Mouse (Mus musculus): ENCODE measurements at regions not wholly inside any gene's neighbourhood (a gene's known extent, or its start where the extent isn't known, plus 50 kb on each side); places are given as distances from the start of the nearest gene placed in this dataset.

DNA sequence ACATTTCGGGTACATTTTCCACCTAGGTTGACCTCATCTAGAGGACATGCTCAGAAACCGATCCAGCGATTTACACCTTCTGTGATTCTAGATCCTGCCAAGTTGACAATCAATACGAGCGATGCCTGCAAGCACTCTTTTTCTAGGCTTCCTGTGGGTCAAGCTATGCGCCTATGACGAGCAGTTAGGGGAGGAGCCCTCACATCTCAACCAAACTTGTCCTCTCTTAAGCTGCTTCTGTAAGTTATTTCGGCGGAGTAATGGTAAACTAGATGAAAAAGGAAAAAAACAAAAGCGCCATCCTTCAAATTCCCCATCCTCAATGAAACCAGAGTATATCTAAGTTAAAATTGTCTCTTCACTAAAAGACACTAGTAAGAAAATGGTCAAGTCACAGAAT is 858.5 kb downstream of the Zfp704 start:
- no peak for DNase-seq

DNA sequence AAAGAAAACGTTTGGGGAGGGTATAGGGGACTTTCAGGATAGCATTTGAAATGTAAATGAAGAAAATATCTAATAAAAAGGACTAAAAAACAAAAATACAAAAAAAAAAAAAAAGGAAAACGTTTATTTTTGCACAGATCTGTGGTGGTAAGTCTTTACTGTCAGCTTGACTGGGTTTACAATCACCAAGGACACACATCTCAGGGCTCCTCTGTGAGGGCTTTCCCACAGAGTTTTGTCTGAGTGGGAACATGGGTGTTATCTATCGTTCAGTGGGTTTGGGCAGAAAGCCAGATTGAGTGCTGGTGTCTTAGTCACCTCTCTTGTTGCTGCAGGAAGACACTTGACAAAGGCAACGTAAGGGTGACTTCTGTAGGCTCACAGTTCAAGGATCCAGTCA is 859.0 kb downstream of the Zfp704 start:
- DNase-seq = no peak

DNA sequence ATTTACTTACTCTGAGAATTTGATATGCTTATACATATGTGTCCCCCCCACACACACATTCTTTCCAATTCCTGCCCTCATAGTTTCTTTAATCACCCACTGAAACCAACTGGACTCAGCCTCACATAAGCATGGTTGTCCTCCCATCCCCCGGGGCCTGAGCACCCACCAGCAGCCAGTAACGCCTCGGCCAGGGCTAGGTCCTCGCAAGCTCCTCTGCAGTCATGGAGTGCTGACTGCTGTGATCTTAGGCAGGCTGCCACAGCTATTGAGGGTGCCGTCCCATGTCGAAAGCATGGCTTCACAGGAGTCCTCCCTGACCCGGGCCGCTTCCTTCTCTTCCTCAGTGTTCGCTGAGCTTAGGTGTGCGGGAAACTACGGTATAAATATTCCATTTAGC is 859.7 kb downstream of the Zfp704 start:
- DNase-seq = no peak

DNA sequence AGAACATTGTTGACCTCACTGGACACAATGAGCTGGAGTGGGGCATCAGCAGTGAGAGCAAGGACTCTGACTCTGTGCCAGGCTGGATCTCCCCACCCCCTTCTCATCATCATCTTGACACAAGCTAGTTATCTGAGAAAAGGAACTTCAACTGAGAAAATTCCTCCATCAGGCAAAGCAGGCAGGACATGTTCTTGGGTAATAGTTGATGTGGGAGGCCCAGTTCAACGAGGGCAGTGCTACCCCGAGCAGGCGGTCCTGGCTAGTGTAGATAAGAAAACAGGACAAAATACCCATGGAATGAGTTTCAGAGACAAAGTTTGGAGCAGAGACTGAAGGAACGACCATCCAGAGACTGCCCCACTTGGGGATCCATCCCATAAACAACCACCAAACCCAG is 862.7 kb downstream of the Zfp704 start:
- DNase-seq = no peak

DNA sequence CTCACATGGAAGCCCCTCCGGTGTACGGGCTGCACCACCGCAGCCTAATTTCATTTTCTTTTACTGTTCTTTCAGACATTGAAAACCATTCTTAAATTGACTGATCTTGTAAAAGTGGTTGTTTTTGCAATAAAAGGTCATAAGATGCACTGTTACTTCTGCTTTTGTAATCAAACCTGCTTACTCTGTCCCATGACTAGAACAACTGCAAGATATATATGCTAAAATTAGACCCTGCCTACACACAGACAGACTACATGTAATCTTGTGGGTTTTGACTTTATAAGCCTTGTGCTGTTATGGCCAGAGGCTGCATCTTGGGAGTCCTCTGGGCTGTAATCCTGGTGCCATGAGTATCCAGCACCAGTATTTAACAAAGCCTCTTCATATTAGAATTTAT is 863.2 kb downstream of the Zfp704 start:
- DNase-seq = no peak

DNA sequence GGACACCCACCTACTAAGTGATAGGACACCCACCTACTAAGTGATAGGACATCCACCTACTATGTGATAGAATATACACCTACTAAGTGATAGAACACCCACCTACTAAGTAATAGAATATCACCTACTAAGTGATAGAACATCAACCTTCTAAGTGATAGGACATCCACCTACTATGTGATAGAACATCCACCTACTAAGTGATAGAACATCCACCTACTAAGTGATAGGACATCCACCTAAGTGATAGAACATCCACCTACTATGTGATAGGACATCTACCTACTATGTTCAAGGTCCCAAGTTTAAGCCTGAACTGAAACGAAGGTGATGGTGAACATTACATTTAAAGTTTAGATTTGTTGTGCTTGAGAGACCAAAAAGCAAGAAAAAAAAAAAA is 863.8 kb downstream of the Zfp704 start:
- no peak for DNase-seq

DNA sequence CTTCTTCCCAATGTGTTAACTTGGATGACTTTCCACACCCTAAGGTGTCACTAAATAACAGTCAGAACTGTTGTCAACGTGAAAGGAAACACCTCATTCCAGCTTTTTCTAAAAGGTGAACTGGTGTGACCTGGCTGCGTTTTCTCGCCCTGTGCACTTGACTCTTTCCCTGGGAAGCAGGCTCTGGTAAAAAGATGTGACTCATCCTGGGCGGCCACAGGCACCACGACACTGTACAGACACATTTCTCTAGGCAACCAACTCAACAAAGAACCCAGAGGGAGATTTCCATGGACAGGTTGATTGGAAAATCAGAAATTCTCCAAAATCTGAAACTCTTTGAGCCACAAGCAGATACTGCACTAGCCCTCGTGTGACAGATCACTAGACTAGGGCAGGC is 865.0 kb downstream of the Zfp704 start:
- no peak for DNase-seq

DNA sequence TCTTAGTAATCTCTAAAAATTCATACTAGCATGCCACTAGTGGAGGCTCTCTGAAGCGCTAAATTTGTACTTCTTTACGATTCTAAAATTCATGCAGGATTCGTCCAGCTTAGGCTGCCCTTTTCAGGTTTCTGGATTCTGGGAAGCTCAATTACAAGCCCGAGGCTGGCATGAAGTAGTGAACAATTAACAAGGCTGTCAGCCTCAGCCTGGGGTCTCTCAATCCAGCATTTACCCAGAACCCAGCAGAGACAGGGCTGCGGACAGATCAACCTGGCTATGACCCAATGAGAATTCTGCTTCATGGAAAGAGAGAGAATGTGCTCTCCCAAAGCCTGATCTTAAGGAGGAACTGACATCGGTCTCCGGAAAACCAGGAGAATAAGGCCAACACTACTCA is 866.2 kb downstream of the Zfp704 start:
- no peak for DNase-seq

DNA sequence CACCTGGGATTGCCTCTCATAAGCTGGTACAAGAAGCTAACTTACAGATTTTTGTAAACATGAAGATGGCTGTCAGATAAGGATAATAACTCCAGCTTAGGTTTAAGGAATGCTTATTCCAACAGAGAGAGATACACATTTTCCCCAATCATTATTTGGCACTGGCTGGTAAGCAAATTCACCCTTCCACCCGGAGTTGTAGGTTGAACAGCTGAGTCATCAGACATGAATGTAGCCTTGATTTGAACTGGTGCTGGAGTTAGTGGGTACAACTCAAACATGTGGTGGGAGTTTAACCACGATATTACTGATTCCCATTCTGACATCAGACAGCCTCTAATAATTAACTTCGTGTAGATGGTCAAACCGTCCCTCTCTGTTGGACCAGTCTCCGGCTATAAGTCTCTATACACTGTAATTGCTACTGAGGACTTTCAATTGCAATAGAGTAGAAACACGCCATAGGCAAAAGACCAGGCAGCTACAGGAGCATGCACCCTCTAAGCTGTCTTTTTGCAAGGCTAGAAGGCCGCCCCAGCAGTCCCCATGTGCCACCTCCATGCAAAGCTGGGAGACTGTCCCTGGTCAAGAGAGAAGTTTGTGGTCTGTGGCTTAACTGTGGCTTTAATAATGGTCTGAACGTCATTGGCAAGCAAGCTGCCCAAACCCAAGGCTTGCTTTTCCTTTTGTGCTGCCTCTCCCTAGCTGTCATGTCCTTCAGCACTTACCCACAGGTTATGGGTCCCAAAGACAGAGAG is 868.4 kb downstream of the Zfp704 start:
- DNase-seq = no peak

DNA sequence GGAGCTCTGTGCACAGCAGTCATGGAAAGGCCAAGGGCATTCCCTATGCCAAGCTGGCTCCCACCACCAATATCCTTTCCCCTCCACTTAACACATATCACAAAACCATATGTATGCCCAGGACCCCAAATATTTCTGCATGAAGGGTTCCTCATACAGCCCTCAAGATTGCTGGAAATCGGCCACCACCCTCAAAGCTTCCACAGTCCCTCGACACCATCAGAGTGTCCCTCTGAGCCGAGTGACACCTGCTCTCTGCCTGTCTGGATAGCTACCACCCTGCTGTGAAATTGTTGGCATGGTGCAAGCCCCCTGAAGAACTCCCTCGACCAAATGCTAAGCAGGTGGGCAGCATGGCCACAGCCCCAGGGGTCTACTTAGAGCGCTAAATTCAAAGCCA is 869.2 kb downstream of the Zfp704 start:
- no peak for DNase-seq

DNA sequence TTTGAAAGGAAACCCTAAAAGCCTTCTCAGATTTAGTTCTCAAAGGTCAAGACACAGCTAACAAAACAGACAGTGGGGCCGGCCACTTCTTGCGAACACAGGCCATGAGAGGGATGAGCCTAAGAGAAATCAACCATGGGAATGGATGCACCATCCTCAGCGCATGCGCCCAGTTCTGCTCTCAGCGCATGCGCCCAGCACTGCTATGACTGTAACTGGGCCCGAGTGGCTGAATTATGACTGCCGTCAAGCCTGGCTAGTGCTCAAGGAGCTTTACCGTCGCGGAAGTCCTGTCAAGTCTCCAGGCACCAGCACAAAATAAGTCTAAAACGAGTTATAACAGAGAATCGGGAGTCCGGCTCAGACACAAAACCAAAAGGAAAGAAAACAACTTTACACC is 870.6 kb downstream of the Zfp704 start:
- no peak for DNase-seq

DNA sequence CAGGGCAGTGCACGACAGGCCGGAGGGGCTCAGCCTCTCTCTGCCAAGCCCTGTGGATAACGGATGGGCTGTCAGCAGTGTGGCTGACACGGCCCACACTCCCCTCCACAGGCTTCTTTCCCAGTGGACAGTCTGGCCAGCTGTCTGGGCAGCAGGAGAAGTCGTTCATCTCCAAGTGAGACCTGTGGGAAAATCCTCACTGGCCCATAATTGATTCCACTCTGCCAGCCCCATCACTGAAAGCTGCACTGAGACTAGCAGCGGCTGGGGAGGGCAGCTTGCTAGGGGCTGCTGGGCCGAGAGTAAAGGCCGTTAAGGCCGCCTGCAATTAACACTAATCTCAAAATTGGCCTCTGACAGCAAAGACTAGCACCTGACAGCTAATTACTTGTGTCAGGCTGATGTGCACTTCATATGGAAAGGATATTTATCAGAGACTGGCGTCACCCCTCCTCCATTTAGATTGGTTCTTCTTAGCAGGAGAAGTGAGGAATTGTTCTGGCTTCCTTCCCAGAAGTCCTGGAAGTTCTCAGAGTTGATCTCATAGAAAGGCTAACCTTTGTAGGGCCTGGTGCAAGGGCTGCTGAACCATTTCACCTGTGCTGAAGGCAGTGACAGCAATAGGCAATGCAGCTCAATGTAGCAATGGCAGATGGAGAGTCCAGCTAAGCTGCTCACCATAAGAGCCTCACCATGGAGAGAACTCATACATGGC is 873.5 kb downstream of the Zfp704 start:
- DNase-seq = peak; percentile 68

DNA sequence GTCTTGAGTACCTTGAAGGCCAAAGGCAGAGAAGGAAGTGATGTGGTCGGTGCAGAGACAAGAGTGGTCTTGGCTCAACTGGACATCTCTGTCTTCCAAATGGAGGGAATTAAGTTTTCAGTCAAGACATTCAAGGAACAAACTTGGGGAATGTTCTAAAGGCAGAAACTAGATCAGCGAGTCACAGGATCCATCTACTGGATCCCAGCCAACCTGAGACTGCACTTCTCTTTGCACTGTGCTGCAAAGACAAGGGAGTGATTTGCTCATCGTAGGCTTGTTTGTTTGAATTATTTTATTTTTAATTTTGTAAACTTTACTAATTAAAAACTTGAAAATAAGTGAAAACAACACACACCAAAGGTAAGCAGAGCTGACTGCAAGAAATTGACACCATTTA is 875.8 kb downstream of the Zfp704 start:
- DNase-seq = no peak

DNA sequence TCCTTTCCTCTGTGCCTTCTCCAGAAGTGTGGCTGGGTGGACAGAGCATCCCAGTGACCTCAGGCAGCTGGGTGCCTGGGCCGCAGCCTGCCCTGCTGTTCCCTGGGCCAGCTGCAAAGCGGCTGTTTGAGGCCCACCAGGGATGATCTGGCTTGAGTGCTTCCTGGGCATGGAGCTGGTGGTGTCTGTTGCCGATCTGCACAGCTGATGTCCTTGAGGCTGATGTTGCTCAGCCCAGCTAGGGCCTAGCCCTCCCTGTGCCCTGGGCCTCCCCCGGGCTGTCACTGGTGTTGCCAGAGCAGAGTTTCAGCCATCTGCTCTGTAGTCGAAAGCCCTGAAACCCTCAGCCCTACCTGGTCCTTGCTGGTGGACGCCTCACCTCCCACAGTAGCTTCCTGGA is 878.5 kb downstream of the Zfp704 start:
- DNase-seq = no peak

DNA sequence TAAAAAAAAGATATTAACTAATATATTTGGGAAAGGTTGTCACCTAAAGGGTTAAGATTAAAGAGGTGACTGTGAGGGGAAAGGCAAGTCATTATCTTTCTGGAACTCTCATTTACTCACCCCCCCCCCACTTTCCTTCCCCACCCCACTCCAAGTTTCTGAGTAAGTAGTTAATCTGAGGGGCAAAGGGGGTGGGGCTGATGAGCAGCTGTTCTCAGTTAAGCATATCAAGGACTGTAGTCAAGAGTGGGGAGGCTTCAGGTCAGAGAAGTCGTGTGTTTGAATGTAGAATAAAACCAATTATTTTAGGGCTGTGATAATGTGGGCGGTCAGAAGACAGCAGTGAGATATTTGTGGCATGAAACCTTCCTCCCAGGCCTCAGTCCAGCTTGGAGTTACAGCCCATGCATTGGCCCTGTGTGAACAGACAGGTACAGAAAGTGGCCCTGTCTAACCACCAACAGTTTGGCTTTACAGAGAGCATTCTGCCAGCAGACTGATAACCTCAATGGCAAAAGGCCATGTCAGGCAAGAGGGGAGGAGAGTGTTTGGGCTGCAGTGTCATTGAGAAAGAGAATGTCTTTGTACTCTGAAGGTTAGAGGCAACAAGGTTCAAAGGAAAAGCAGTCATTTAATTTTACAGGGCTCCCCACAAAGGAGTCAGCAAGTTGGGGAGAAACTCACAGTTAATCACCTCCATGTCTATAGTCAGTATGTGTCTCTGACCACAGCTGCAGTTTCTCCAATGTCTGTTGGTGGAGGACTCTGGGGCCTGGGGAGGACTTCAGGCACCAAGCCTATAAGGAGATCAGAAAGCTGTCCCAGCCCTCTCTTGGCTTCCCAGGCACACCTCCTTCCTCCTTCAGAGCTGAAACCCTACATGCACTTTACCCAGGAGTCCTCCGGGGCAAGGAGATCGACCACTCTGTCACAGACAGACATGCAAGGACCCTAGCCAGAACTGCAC is 888.0 kb downstream of the Zfp704 start:
- DNase-seq = no peak

DNA sequence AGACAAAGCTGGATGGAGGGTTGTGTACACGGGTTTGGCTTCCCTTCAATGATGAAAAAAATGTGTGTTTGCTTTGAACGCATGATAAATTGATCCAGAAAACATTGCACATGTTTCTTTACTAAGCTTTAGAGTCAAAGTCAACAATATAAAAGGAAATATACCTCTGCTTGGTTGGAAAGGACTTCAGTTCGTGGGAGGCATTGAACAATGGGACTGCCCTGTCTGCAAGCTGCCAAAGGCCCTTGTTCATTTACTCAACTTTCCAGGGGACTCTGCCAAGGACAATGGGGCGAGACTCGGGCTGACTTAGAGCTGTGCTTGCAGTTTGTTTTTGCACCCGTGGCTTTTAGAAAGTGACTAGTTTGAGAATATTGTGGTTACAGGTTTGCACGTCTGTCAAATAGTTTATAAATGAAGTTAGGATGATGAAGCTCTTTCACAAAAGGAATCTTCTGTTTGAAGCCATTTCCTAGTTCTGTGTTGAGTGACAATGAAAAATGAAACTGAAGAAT is 889.2 kb downstream of the Zfp704 start:
- DNase-seq = no peak

DNA sequence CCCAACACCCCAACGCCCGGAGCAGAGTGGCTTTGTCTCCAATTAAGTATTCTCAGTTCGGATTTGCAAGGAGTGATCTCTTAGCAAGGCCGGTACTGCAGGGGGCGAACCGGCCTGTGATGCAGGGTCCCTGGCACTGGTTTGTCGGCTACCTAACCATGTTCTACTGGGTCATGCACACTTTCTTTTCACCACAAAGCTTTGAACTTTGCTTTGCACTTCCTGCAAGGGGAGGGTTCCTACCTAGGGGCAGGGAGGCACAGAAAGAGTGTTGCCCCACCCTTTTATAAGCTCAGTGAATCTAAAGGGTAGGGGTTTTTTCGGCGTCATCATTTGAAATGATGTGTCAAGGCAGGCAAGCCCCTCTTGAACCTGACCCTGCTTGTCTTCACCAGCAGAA is 891.7 kb downstream of the Zfp704 start:
- no peak for DNase-seq

DNA sequence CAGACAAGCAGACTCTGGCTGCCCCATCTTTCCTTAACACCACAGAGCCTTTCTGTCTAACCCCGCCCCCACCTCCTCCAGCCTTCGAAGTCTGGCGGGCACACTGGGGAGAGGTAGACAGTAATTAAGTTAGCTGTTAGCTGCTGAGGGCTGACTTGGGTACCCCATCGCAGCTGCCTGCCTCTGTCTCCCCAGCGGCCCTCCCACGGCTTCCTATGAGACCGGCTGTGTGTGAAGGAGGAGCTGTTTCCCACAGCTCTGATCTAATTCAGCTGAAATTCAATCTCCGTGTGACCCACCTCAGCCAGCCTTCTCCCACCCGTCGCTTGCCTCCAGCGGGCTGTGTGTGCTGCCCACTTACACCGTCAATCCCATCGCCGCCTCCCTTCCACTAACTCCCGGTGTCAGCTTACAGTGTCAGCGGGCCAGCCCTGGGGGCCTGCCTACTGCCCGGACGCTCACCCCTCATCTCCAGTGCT is 892.5 kb downstream of the Zfp704 start:
- DNase-seq = peak; percentile 43

All from lung, postnatal 10 days (tissue).